Mouse (Mus musculus) thymus, postnatal 0 days (tissue): ENCODE data around the gene Ttc23. TPM values are rescaled to one million over a fixed set of nuclear protein-coding genes. Genes with fewer than 3 reads are reported as not detected.

Experiments
- DNase-seq: peaks from one replicate; pipeline ENCODE4 v3.0.0-alpha.2; 2015; ENCODE audit warnings: low spot score
- microRNA-seq: library from miRNA; unstranded; fragments of <30 nt; microRNA quantifications from one replicate; pipeline ENCODE4, GENCODE M21; 2016; ENCODE audit warnings: borderline number of aligned reads
- polyA plus RNA-seq: library from polyadenylated mRNA; unstranded; fragments of >200 nt; fragmentation: Nextera tagmentation; extraction: Ambion mirVana; gene quantifications from 2 replicates; pipeline ENCODE4 v1.2.1, GENCODE M21; 2015

The Ttc23 gene
- polyA plus RNA-seq, 1 experiment from 2014 or later, result 16.1 TPM

GRCm38 (mm10) chr7:67800547-67800946 is 153.3 kb downstream of the Ttc23 start:
- no peak for DNase-seq

GRCm38 (mm10) chr7:67801022-67801421 is 153.8 kb downstream of the Ttc23 start:
- no peak for DNase-seq

GRCm38 (mm10) chr7:67803015-67803856 is 156.0 kb downstream of the Ttc23 start:
- DNase-seq, result peak; percentile 75

GRCm38 (mm10) chr7:67803857-67804215 is 156.6 kb downstream of the Ttc23 start:
- no peak for DNase-seq

Small RNA genes within 50 kb of the gene (microRNA-seq; reads per million reads assigned to microRNA genes)
- not detected for gene Gm23844

Other genes starting within 250 kb of the Ttc23 start
- 23.9 and 24.3 TPM in 2 replicates for gene Lrrc28, start 2.1 kb upstream of the Ttc23 start, polyA plus RNA-seq
- gene Synm, start 112.3 kb downstream of the Ttc23 start, polyA plus RNA-seq, result 4.8 and 5.8 TPM in 2 replicates